Mouse (Mus musculus) lung, embryonic 14.5 days (tissue): ENCODE measurements around the gene Cysrt1. TPM values are rescaled to one million over a fixed set of nuclear protein-coding genes. Genes with fewer than 3 reads are reported as not detected.

Experiments
- ATAC-seq: fragments of 200-750 bp; cut with Nextera tagmentation; 2 replicates; pipeline ENCODE4 v1.8.0; 2017; ENCODE audit warnings: mild to moderate bottlenecking, moderate TSS enrichment, moderate library complexity; ENCODE audit not compliant: insufficient read depth
- DNase-seq: peaks from one replicate; pipeline ENCODE4 v3.0.0-alpha.2; 2015
- H3K27ac ChIP-seq: fragments of 300-500 bp; sonication (generic); 2 replicates; pipeline ENCODE4 v1.5.1; 2014; ENCODE audit warnings: low read depth, mild to moderate bottlenecking, moderate library complexity
- H3K27me3 ChIP-seq: fragments of 300-500 bp; sonication (generic); 2 replicates; pipeline ENCODE4 v1.6.1; 2014; ENCODE audit warnings: low read length, control low read depth; ENCODE audit not compliant: insufficient read depth
- H3K36me3 ChIP-seq: fragments of 300-500 bp; sonication (generic); 2 replicates; pipeline ENCODE4 v1.6.1; 2014; ENCODE audit warnings: control low read depth; ENCODE audit not compliant: insufficient read depth
- H3K4me1 ChIP-seq: fragments of 300-500 bp; sonication (generic); 2 replicates; pipeline ENCODE4 v1.6.1; 2014; ENCODE audit warnings: antibody characterized with exemption, control low read depth; ENCODE audit not compliant: insufficient read depth
- H3K4me2 ChIP-seq: fragments of 300-500 bp; sonication (generic); 2 replicates; pipeline ENCODE4 v1.6.1; 2014; ENCODE audit warnings: mild to moderate bottlenecking
- H3K4me3 ChIP-seq: fragments of 300-500 bp; sonication (generic); 2 replicates; pipeline ENCODE4 v1.5.1; 2014; ENCODE audit warnings: low read depth, low read length
- H3K9ac ChIP-seq: fragments of 300-500 bp; sonication (generic); 2 replicates; pipeline ENCODE4 v1.6.1; 2014
- H3K9me3 ChIP-seq: fragments of 300-500 bp; sonication (generic); 2 replicates; pipeline ENCODE4 v1.6.1; 2016; ENCODE audit warnings: low read depth, low read length, control low read depth
- CTCF ChIP-seq: IDR thresholded peaks from 2 replicates; pipeline ENCODE4 v1.5.1; 2016; ENCODE audit warnings: antibody characterized with exemption, low read depth
- WGBS: fragments of 180-500 bp; shearing (Covaris S2); extraction: QIAGEN DNeasy Blood & Tissue Kit; methylation state at CpG from one replicate; pipeline ENCODE4 v1.1.7; 2014; 5-methylcytosine and 5-hydroxymethylcytosine counted together
- polyA plus RNA-seq: library from polyadenylated mRNA; unstranded; fragments of >200 nt; fragmentation: Nextera tagmentation; extraction: Ambion mirVana; gene quantifications from 2 replicates; pipeline ENCODE4 v1.2.1, GENCODE M21; 2014

Gene Cysrt1
- polyA plus RNA-seq, 1 experiment from 2014 or later, result not detected

DNA sequence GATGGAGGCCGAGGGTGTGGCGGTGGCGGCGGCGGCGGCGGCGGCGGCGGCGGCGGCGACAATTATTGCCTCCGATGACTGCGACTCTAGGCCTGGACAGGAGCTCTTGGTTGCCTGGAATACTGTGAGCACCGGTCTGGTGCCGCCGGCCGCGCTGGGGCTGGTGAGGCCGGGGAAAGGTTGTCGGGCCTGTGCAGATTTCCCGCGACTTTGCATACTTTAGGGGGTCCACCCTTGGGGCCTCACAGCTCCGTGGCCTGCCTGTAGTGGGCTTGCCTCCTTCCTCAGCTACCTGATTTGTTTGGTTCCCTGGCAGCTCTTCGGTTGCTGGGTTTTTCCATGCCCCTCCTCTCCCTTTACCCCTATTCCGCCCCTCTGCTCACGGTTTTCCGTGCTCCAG is 30.3 kb upstream of the Cysrt1 start:
- Histone ChIP-seq H3K36me3 (peaks cover 69% of the 10 kb centered on the region), H3K4me2 (peak overlapping the region; percentile 96), H3K9ac (peak overlapping the region; percentile 86), H3K27me3 (no peaks in the 10 kb centered on the region), H3K27ac (peak overlapping the region; percentile 58; the same call in 1 of the 2 replicates), H3K4me3 (peak overlapping the region; percentile 95), H3K4me1 (peaks cover 15% of the 10 kb centered on the region), H3K9me3 (no peaks in the 10 kb centered on the region)
- no peak for TF ChIP-seq CTCF
- peak; percentile 17 for DNase-seq
- 0% methylated on average over 28 of the region's 29 CpGs for WGBS
- peak; percentile 69 for ATAC-seq

DNA sequence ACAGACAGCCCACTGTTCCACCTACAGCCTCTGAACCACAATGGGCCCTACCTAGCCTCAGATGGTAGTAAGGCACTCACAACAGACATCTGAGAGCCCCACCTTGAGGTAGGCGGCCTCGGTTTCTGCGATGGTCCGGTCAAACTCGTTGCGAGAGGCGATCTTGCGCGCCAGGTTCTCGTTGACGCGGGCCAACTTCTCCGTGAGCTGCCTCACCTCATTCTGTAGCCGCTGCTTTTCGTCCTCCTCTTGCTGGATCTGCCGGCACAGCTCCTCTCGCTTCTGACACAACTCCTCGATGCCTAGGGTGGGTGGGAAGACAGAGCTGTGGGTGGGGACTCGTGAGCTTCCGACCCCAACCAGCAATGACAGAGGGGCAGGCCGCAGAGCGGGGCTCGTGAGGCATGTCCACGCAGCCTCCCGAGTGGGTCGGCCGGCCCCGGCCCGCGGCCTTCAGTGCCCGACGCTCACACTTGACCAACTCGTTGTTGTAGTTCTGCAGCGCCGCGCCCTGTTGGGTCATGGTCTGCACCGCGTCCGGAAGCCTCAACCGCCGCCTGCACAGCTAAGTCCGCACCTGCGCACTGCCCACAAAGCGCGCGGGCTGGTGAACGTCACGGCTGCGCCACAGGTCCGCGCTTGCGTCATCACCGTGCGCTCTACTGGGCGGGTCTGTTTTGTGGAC is 29.7 kb upstream of the Cysrt1 start, which contains the start of the genes Ssna1 and Anapc2:
Gene Ssna1, minus strand, starts transcription at position 612 of the 685 bp plus-strand sequence.
Gene Anapc2, plus strand, starts transcription at position 652 of the 685 bp plus-strand sequence.
- TF ChIP-seq CTCF, result peak; percentile 41; the same call in 1 of the 2 replicates
- peak within 1 kb of the TSS; percentile 58 for H3K27ac ChIP-seq
- peak within 1 kb of the TSS; percentile 95 for H3K4me3 ChIP-seq
- no peaks in the 10 kb centered on the region for H3K27me3 ChIP-seq
- H3K36me3 ChIP-seq, result peaks cover 63% of the 10 kb centered on the region
- peak within 1 kb of the TSS; percentile 96 for H3K4me2 ChIP-seq
- no peaks in the 10 kb centered on the region for H3K9me3 ChIP-seq
- peak; percentile 97 for ATAC-seq
- peaks cover 15% of the 10 kb centered on the region for H3K4me1 ChIP-seq
- peak; percentile 99 for DNase-seq
- WGBS, result under 1% methylated on average over 55 of the region's 55 CpGs
- peak within 1 kb of the TSS; percentile 86 for H3K9ac ChIP-seq

DNA sequence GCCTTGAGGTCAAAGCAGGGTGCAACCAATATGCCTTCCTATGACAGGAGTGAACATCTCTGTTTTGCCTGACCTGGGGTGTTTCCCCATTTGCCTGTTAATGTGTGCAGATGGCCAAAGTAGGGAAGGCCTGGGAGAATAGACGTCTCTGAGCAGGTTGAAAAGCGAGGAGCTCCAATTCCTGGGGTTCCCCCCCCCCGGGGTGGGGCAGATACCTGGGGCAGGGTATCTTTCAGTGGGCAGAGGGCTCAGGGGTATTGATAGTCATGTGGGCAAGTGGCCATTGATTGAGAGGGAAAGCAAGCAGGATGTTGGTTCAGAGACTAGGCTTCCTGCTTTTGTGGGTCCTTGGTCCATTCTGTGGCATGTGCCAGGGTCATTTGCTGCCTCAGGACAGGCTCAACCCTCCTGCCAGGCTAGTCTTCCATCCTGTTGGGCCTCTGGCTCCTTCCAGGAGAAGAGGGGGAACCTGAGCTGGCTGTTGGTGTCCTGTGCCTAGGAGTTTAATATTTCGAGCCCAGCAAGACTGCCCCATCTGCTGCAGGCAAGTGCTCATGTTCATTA is 25.6 kb upstream of the Cysrt1 start:
- ATAC-seq (no peak), DNase-seq (no peak)
- Histone ChIP-seq H3K27ac (no peak overlapping the region), H3K9me3 (no peaks in the 10 kb centered on the region), H3K4me3 (no peak overlapping the region), H3K9ac (no peak overlapping the region), H3K36me3 (peaks cover 27% of the 10 kb centered on the region), H3K4me1 (0 out of 2 replicates have a peak, but pooled peaks cover 5% of the 10 kb centered on the region), H3K4me2 (no peak overlapping the region), H3K27me3 (peaks cover 16% of the 10 kb centered on the region)
- TF ChIP-seq CTCF, result no peak
- 62% methylated on average over 4 of the region's 4 CpGs for WGBS

GRCm38 (mm10) chr2:25267241-25267640 is 25.0 kb upstream of the Cysrt1 start:
- Histone ChIP-seq H3K27me3 (peaks cover 16% of the 10 kb centered on the region), H3K9ac (no peak overlapping the region), H3K4me3 (no peak overlapping the region), H3K36me3 (peaks cover 27% of the 10 kb centered on the region), H3K9me3 (no peaks in the 10 kb centered on the region), H3K27ac (no peak overlapping the region), H3K4me1 (0 out of 2 replicates have a peak, but pooled peaks cover 5% of the 10 kb centered on the region), H3K4me2 (no peak overlapping the region)
- ATAC-seq (no peak), DNase-seq (no peak)
- TF ChIP-seq CTCF, result no peak

DNA sequence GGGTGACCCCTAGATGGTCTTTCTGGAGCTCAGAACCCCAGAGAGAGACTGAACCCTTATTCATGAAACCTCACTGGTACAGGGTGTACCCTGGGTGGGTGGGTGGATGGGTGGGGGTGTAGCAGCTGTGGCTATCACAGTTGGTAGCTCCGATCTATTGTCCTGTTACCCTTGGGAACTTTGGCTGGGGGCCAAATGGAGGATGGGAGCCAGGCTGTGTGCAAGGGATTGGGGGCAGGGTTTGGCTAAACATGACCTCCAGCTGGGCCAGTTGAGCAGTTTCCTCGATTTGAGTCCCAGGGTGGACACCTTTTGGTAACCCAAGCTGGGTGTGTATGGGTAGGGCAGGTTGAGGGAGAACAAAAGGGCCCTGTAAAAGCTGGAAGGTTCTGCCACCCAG is 24.5 kb upstream of the Cysrt1 start:
- Histone ChIP-seq H3K4me3 (no peak overlapping the region; the same call in 1 of the 2 replicates), H3K27me3 (peaks cover 16% of the 10 kb centered on the region), H3K9ac (no peak overlapping the region), H3K27ac (no peak overlapping the region), H3K36me3 (peaks cover 27% of the 10 kb centered on the region), H3K4me1 (0 out of 2 replicates have a peak, but pooled peaks cover 5% of the 10 kb centered on the region), H3K9me3 (no peaks in the 10 kb centered on the region), H3K4me2 (no peak overlapping the region)
- DNase-seq (no peak), ATAC-seq (no peak)
- no peak for TF ChIP-seq CTCF
- 52% methylated on average over 2 of the region's 2 CpGs for WGBS

DNA sequence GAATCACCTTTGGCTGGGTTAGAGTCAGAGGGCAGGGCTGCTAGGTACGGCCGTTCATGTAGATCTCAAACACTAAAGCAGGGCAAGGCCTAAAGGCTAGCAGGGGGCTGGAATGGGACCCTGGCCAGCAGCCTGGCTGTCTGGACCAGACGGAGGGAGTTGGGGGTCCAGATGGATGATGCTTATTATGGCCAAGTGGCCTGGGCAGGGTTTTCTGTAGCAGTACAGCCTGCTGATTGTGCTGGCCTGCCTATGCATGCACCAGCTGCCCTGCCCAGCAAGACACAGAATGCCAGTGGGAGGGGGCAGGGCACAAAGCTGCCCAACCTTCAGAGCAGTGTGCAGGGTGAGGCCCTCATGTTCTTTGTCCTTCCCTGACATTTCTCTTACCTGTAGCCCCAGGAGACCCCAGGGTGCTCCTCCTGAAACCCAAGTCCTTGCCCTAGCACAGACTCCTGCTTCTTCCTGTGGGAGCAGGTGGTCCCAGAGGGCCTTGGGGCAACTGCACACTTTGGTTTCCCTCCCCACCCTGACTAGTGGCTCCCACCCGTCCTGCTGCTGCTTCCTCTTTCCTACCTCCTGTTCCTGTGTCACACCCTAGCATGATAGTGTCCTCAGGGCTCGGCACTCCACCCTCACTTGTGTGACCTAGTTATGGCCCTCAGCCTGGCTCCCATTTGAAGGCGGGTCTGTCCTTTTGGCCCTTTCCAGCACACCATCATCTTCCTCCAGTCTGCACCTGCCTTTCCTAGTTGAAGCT is 23.8 kb upstream of the Cysrt1 start:
- no peak overlapping the region for H3K4me3 ChIP-seq
- no peak overlapping the region for H3K27ac ChIP-seq
- no peaks in the 10 kb centered on the region for H3K9me3 ChIP-seq
- 60% methylated on average over 6 of the region's 6 CpGs for WGBS
- no peaks in the 10 kb centered on the region for H3K4me1 ChIP-seq
- H3K4me2 ChIP-seq, result no peak overlapping the region
- no peak for TF ChIP-seq CTCF
- H3K27me3 ChIP-seq, result peaks cover 16% of the 10 kb centered on the region
- ATAC-seq (no peak), DNase-seq (no peak)
- H3K9ac ChIP-seq, result no peak overlapping the region
- H3K36me3 ChIP-seq, result peaks cover 27% of the 10 kb centered on the region

DNA sequence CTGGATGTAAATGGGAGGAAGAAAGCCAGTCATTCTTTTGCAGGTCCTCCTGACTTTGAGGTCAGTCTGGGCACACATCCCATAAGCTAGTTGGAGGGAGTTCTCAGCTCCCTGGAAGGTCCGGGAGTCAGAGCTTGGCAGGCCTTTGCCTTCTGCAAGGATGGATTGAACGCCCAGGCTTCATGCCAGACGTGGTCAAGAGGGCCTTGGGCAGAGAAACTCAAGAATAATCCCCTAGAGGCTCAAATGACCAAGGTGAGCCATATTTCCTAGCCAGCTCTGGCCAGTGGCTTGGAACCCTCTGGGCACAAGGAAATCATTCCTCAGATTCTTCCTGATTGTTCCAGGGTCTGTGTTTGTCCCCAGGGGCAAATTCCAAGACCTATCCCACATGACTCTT is 22.6 kb upstream of the Cysrt1 start:
- H3K4me3 ChIP-seq, result no peak overlapping the region
- 62% methylated on average over 3 of the region's 3 CpGs for WGBS
- TF ChIP-seq CTCF, result no peak
- no peak overlapping the region for H3K27ac ChIP-seq
- ATAC-seq (no peak), DNase-seq (no peak)
- H3K4me2 ChIP-seq, result no peak overlapping the region
- H3K9ac ChIP-seq, result no peak overlapping the region
- no peaks in the 10 kb centered on the region for H3K4me1 ChIP-seq
- H3K9me3 ChIP-seq, result no peaks in the 10 kb centered on the region
- peaks cover 16% of the 10 kb centered on the region for H3K27me3 ChIP-seq
- peaks cover 16% of the 10 kb centered on the region; the same call in 1 of the 2 replicates for H3K36me3 ChIP-seq
